Mouse (Mus musculus): ENCODE results near the gene Kcnj5. TPM values are rescaled to one million over a fixed set of nuclear protein-coding genes. Genes with fewer than 3 reads are reported as not detected.

Gene Kcnj5
- polyA plus RNA-seq (2015; fragmentation: Nextera tagmentation; extraction: Ambion mirVana): 1.6 and 1.7 TPM in 2 replicates

- Histone ChIP-seq H3K4me3 (ENCODE audit: low read depth, low read length) (peak within 1 kb of the TSS; percentile 37), H3K9ac (ENCODE audit: low read depth, low read length) (peak within 1 kb of the TSS; percentile 17; the same call in 1 of the 2 replicates)
Observed at GRCm38 (mm10) chr9:32344051-32344450, at the start of gene Kcnj5. Kcnj5 (minus strand) TSS chr9:32344350.

GRCm38 (mm10) chr9:32392716-32393115 is 48.6 kb upstream of the Kcnj5 start:
- WGBS (ENCODE audit: insufficient replicate concordance): 49% methylated on average over 6 of the region's 6 CpGs
- no peaks in the 10 kb centered on the region for H3K4me1 ChIP-seq (ENCODE audit: control insufficient read depth, low read depth, low read length)
- no peak for ATAC-seq (ENCODE audit: low read depth)

More at GRCm38 (mm10) chr9:32344051-32344450, at the start of gene Kcnj5:
- peak; percentile 39; the same call in 1 of the 2 replicates for ATAC-seq (ENCODE audit: low read depth)
- Histone ChIP-seq H3K9me3 (replicated peaks; ENCODE audit: control insufficient read depth, low read length) (no peaks in the 10 kb centered on the region), H3K27me3 (ENCODE audit: control insufficient read depth, insufficient read depth, low read depth, low read length) (peaks cover 25% of the 10 kb centered on the region), H3K36me3 (ENCODE audit: control insufficient read depth, insufficient read depth) (no peaks in the 10 kb centered on the region), H3K27ac (ENCODE audit: low read length) (no peak within 1 kb of the TSS), H3K4me2 (ENCODE audit: low read depth, low read length) (peak within 1 kb of the TSS; percentile 46), H3K4me1 (ENCODE audit: control insufficient read depth, low read depth, low read length) (peaks cover 10% of the 10 kb centered on the region)
- 1% methylated on average over 20 of the region's 20 CpGs for WGBS (ENCODE audit: insufficient replicate concordance)

GRCm38 (mm10) chr9:32391701-32392100 is 47.6 kb upstream of the Kcnj5 start:
- no peak for ATAC-seq (ENCODE audit: low read depth)
- WGBS (ENCODE audit: insufficient replicate concordance): 64% methylated on average over 9 of the region's 9 CpGs

More at GRCm38 (mm10) chr9:32392716-32393115, 48.6 kb upstream of the Kcnj5 start:
- H3K27ac ChIP-seq (ENCODE audit: low read length): no peak overlapping the region
- H3K4me3 ChIP-seq (ENCODE audit: low read depth, low read length): no peak overlapping the region
- no peaks in the 10 kb centered on the region for H3K9me3 ChIP-seq (replicated peaks; ENCODE audit: control insufficient read depth, low read length)
- no peaks in the 10 kb centered on the region for H3K27me3 ChIP-seq (ENCODE audit: control insufficient read depth, insufficient read depth, low read depth, low read length)
- no peak overlapping the region for H3K4me2 ChIP-seq (ENCODE audit: low read depth, low read length)
- no peaks in the 10 kb centered on the region for H3K36me3 ChIP-seq (ENCODE audit: control insufficient read depth, insufficient read depth)
- no peak overlapping the region for H3K9ac ChIP-seq (ENCODE audit: low read depth, low read length)

GRCm38 (mm10) chr9:32391092-32391491 is 46.9 kb upstream of the Kcnj5 start:
- no peak overlapping the region for H3K27ac ChIP-seq (ENCODE audit: low read length)
- 23% methylated on average over 5 of the region's 5 CpGs for WGBS (ENCODE audit: insufficient replicate concordance)

More at GRCm38 (mm10) chr9:32391701-32392100, 47.6 kb upstream of the Kcnj5 start:
- H3K4me3 ChIP-seq (ENCODE audit: low read depth, low read length): no peak overlapping the region
- no peak overlapping the region for H3K27ac ChIP-seq (ENCODE audit: low read length)
- H3K9me3 ChIP-seq (replicated peaks; ENCODE audit: control insufficient read depth, low read length): no peaks in the 10 kb centered on the region
- H3K4me2 ChIP-seq (ENCODE audit: low read depth, low read length): no peak overlapping the region
- no peaks in the 10 kb centered on the region for H3K4me1 ChIP-seq (ENCODE audit: control insufficient read depth, low read depth, low read length)
- no peak overlapping the region for H3K9ac ChIP-seq (ENCODE audit: low read depth, low read length)
- no peaks in the 10 kb centered on the region for H3K36me3 ChIP-seq (ENCODE audit: control insufficient read depth, insufficient read depth)
- no peaks in the 10 kb centered on the region for H3K27me3 ChIP-seq (ENCODE audit: control insufficient read depth, insufficient read depth, low read depth, low read length)

GRCm38 (mm10) chr9:32388120-32388519 is 44.0 kb upstream of the Kcnj5 start:
- no peak for ATAC-seq (ENCODE audit: low read depth)
- H3K9me3 ChIP-seq (replicated peaks; ENCODE audit: control insufficient read depth, low read length): no peaks in the 10 kb centered on the region
- H3K36me3 ChIP-seq (ENCODE audit: control insufficient read depth, insufficient read depth): no peaks in the 10 kb centered on the region
- H3K4me1 ChIP-seq (ENCODE audit: control insufficient read depth, low read depth, low read length): no peaks in the 10 kb centered on the region
- no peaks in the 10 kb centered on the region for H3K27me3 ChIP-seq (ENCODE audit: control insufficient read depth, insufficient read depth, low read depth, low read length)
- no peak overlapping the region for H3K27ac ChIP-seq (ENCODE audit: low read length)
- H3K4me2 ChIP-seq (ENCODE audit: low read depth, low read length): no peak overlapping the region
- no peak overlapping the region for H3K4me3 ChIP-seq (ENCODE audit: low read depth, low read length)
- 65% methylated on average over 1 of the region's 1 CpGs for WGBS (ENCODE audit: insufficient replicate concordance)
- H3K9ac ChIP-seq (ENCODE audit: low read depth, low read length): no peak overlapping the region

More at GRCm38 (mm10) chr9:32391092-32391491, 46.9 kb upstream of the Kcnj5 start:
- no peaks in the 10 kb centered on the region for H3K27me3 ChIP-seq (ENCODE audit: control insufficient read depth, insufficient read depth, low read depth, low read length)
- H3K36me3 ChIP-seq (ENCODE audit: control insufficient read depth, insufficient read depth): no peaks in the 10 kb centered on the region
- no peak overlapping the region for H3K4me2 ChIP-seq (ENCODE audit: low read depth, low read length)
- no peak overlapping the region for H3K9ac ChIP-seq (ENCODE audit: low read depth, low read length)
- H3K4me3 ChIP-seq (ENCODE audit: low read depth, low read length): no peak overlapping the region
- no peaks in the 10 kb centered on the region for H3K4me1 ChIP-seq (ENCODE audit: control insufficient read depth, low read depth, low read length)
- no peaks in the 10 kb centered on the region for H3K9me3 ChIP-seq (replicated peaks; ENCODE audit: control insufficient read depth, low read length)
- no peak for ATAC-seq (ENCODE audit: low read depth)

GRCm38 (mm10) chr9:32384906-32385305 is 40.8 kb upstream of the Kcnj5 start:
- Histone ChIP-seq H3K27ac (ENCODE audit: low read length) (no peak overlapping the region), H3K4me2 (ENCODE audit: low read depth, low read length) (no peak overlapping the region), H3K36me3 (ENCODE audit: control insufficient read depth, insufficient read depth) (no peaks in the 10 kb centered on the region), H3K9ac (ENCODE audit: low read depth, low read length) (no peak overlapping the region), H3K4me3 (ENCODE audit: low read depth, low read length) (no peak overlapping the region), H3K4me1 (ENCODE audit: control insufficient read depth, low read depth, low read length) (no peaks in the 10 kb centered on the region), H3K27me3 (ENCODE audit: control insufficient read depth, insufficient read depth, low read depth, low read length) (no peaks in the 10 kb centered on the region), H3K9me3 (replicated peaks; ENCODE audit: control insufficient read depth, low read length) (no peaks in the 10 kb centered on the region)
- whole genome bisulfite sequencing (ENCODE audit: insufficient replicate concordance): 62% methylated on average over 4 of the region's 4 CpGs
- no peak for ATAC-seq (ENCODE audit: low read depth)

- H3K27me3 ChIP-seq (ENCODE audit: control insufficient read depth, insufficient read depth, low read depth, low read length): no peaks in the 10 kb centered on the region
- H3K4me3 ChIP-seq (ENCODE audit: low read depth, low read length): no peak overlapping the region
- WGBS (ENCODE audit: insufficient replicate concordance): 67% methylated on average over 5 of the region's 5 CpGs
- no peaks in the 10 kb centered on the region for H3K36me3 ChIP-seq (ENCODE audit: control insufficient read depth, insufficient read depth)
- no peak for ATAC-seq (ENCODE audit: low read depth)
- H3K4me2 ChIP-seq (ENCODE audit: low read depth, low read length): no peak overlapping the region
- no peaks in the 10 kb centered on the region for H3K4me1 ChIP-seq (ENCODE audit: control insufficient read depth, low read depth, low read length)
- no peaks in the 10 kb centered on the region for H3K9me3 ChIP-seq (replicated peaks; ENCODE audit: control insufficient read depth, low read length)
- no peak overlapping the region for H3K9ac ChIP-seq (ENCODE audit: low read depth, low read length)
- no peak overlapping the region for H3K27ac ChIP-seq (ENCODE audit: low read length)
Observed at GRCm38 (mm10) chr9:32376863-32377590, 32.9 kb upstream of the Kcnj5 start.

- H3K4me3 ChIP-seq (ENCODE audit: low read depth, low read length): no peak overlapping the region
- H3K27me3 ChIP-seq (ENCODE audit: control insufficient read depth, insufficient read depth, low read depth, low read length): no peaks in the 10 kb centered on the region
- no peak overlapping the region for H3K4me2 ChIP-seq (ENCODE audit: low read depth, low read length)
- no peaks in the 10 kb centered on the region for H3K36me3 ChIP-seq (ENCODE audit: control insufficient read depth, insufficient read depth)
- no peaks in the 10 kb centered on the region for H3K4me1 ChIP-seq (ENCODE audit: control insufficient read depth, low read depth, low read length)
- ATAC-seq (ENCODE audit: low read depth): no peak
- WGBS (ENCODE audit: insufficient replicate concordance): 72% methylated on average over 7 of the region's 7 CpGs
- H3K9ac ChIP-seq (ENCODE audit: low read depth, low read length): no peak overlapping the region
- H3K27ac ChIP-seq (ENCODE audit: low read length): no peak overlapping the region
- H3K9me3 ChIP-seq (replicated peaks; ENCODE audit: control insufficient read depth, low read length): no peaks in the 10 kb centered on the region
Observed at GRCm38 (mm10) chr9:32376031-32376430, 31.9 kb upstream of the Kcnj5 start.

- Histone ChIP-seq H3K27ac (ENCODE audit: low read length) (no peak overlapping the region), H3K4me2 (ENCODE audit: low read depth, low read length) (no peak overlapping the region), H3K4me3 (ENCODE audit: low read depth, low read length) (no peak overlapping the region), H3K9me3 (replicated peaks; ENCODE audit: control insufficient read depth, low read length) (no peaks in the 10 kb centered on the region), H3K4me1 (ENCODE audit: control insufficient read depth, low read depth, low read length) (no peaks in the 10 kb centered on the region), H3K36me3 (ENCODE audit: control insufficient read depth, insufficient read depth) (no peaks in the 10 kb centered on the region), H3K27me3 (ENCODE audit: control insufficient read depth, insufficient read depth, low read depth, low read length) (no peaks in the 10 kb centered on the region), H3K9ac (ENCODE audit: low read depth, low read length) (no peak overlapping the region)
- 75% methylated on average over 6 of the region's 6 CpGs for WGBS (ENCODE audit: insufficient replicate concordance)
- no peak for ATAC-seq (ENCODE audit: low read depth)
Observed at GRCm38 (mm10) chr9:32373656-32374055, 29.5 kb upstream of the Kcnj5 start.

Measured in liver, embryonic 16.5 days (tissue).